Mouse (Mus musculus) testis, postnatal 14 days (tissue): ENCODE measurements around the gene Fermt1.

ENCODE experiments used
- DNase-seq: peaks from one replicate; pipeline ENCODE4 v3.0.0; 2021; ENCODE audit warnings: low spot score

Fermt1 gene

DNA sequence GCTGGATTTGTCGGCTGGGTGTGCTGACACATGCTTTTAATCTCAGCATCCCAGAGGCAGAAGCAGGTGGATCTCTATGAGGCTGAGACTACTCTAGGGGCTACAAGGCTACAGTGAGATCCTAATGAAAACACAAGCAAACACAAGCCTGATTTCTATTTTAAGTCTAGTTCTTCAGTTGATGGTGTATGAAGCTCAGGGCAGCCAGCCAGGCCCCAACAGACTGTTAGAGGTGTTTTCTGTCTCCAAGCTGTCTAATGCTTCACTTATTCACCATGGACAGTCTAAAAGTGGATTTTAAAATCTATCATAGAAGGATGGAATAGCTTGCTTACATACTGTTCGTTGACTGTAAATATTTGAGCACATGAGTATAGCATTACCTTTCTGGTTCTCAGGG, 84.2 kb downstream of the Fermt1 start:
- DNase-seq: no peak

DNA sequence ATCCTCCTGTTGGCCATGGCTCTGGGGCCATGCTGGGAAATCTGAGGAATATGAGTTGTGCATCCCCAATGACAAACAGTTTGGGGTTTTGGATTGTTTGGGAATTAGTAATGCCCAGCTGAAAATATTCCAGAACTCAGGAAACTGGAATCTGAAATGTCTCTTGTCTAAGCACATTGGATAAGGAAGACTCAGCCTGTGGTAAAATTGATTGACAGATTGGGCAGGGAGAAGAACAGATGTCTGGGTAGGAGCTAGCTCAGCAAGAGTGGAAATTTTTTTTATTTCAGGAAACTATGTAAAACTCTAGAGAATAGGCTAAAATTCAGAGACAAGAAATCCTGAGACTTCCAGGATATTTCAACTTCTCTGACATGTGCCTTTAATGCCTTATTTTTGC, 85.3 kb downstream of the Fermt1 start:
- no peak for DNase-seq

DNA sequence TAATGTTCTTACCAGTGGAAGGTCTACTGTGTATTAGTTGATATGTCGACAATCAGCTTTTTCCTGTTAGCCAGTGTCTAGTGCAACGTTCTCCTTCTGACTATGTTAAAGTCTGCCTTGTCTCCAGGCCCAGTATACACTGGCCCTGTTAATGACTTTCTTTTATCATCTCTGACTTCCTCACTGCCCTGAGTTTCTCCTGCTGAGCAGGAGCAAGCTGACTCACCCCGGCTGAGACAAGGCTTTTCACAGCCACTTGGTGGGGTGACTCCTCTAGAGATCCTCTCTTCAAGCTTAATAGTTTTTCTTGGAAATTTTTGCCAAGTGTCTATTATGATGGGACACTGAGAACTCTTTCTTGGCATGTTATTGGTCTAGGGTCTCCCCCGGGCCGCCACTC, 89.4 kb downstream of the Fermt1 start:
- DNase-seq: no peak
